Mouse (Mus musculus) ES-E14 (cell line): ENCODE measurements at regions not wholly inside any gene's neighbourhood (a gene's known extent, or its start where the extent isn't known, plus 50 kb on each side); places are given as distances from the start of the nearest gene placed in this dataset.

Experiments
- DNase-seq: peaks from one replicate; pipeline ENCODE4 v3.0.0-alpha.2; 2013; ENCODE audit warnings: low read depth, low spot score
- H3K27ac ChIP-seq: 2 replicates; pipeline ENCODE4 v1.5.1; 2012; ENCODE audit warnings: low read depth, mild to moderate bottlenecking, low read length, moderate library complexity, mixed read lengths; ENCODE audit not compliant: poor library complexity, insufficient read depth, severe bottlenecking
- H3K36me3 ChIP-seq: 2 replicates; pipeline ENCODE4 v1.6.1; 2012; ENCODE audit warnings: mild to moderate bottlenecking, low read length, moderate library complexity, mixed read lengths; ENCODE audit not compliant: control insufficient read depth, poor library complexity, insufficient read depth, severe bottlenecking
- H3K4me1 ChIP-seq, 2 experiments: fragments of 150-350 bp in 1 of 2; sonication (generic) in 1 of 2; 2 replicates each; pipeline ENCODE4 v1.6.1; 2012; ENCODE audit warnings: low read length in 2 of 2, mild to moderate bottlenecking in 1 of 2, mixed read lengths in 1 of 2; ENCODE audit not compliant: control insufficient read depth in 2 of 2, insufficient read depth in 2 of 2, poor library complexity in 1 of 2
- H3K4me3 ChIP-seq, 2 experiments: fragments of 150-350 bp in 1 of 2; sonication (generic) in 1 of 2; 2 replicates each; pipeline ENCODE4 v1.5.1; 2012; ENCODE audit warnings: low read length in 2 of 2, low read depth in 1 of 2, mild to moderate bottlenecking in 1 of 2, mixed read lengths in 1 of 2; ENCODE audit not compliant: insufficient read depth in 1 of 2, poor library complexity in 1 of 2, severe bottlenecking in 1 of 2
- H3K9ac ChIP-seq: 2 replicates; pipeline ENCODE4 v1.6.1; 2012; ENCODE audit warnings: low read depth, mild to moderate bottlenecking, low read length, mixed read lengths; ENCODE audit not compliant: poor library complexity, insufficient read depth, severe bottlenecking
- H3K9me3 ChIP-seq: fragments of 150-350 bp; sonication (generic); 2 replicates; pipeline ENCODE4 v1.6.1; 2012; ENCODE audit warnings: low read depth, mild to moderate bottlenecking, low read length; ENCODE audit not compliant: control insufficient read depth, insufficient read depth
- CHD2 ChIP-seq: IDR thresholded peaks from 2 replicates; pipeline ENCODE4 v1.6.1; 2014; ENCODE audit warnings: mild to moderate bottlenecking, low read depth, low read length, inconsistent platforms
- HCFC1 ChIP-seq: IDR thresholded peaks from 2 replicates; pipeline ENCODE4 v1.6.1; 2012; ENCODE audit warnings: low read length, inconsistent platforms, borderline replicate concordance; ENCODE audit not compliant: insufficient read depth
- MAFK ChIP-seq: IDR thresholded peaks from 2 replicates; pipeline ENCODE4 v1.6.1; 2014; ENCODE audit warnings: mild to moderate bottlenecking, low read depth, low read length, inconsistent platforms; ENCODE audit not compliant: insufficient read depth
- ZC3H11A ChIP-seq: IDR thresholded peaks from 2 replicates; pipeline ENCODE4 v1.6.1; 2012; ENCODE audit warnings: low read depth, mild to moderate bottlenecking, inconsistent platforms, low read length, borderline replicate concordance
- ZNF384 ChIP-seq: IDR thresholded peaks from 2 replicates; pipeline ENCODE4 v1.6.1; 2012; ENCODE audit warnings: low read depth, low read length, inconsistent platforms
- in situ Hi-C, 2 experiments: fragments of 600-800 bp; cut with MboI; formaldehyde crosslinking; loops; one replicate each; pipeline ENCODE4 v1.15.1; 2025; ENCODE audit warnings: low sequenced_read_pairs in 2 of 2, inconsistent platforms in 1 of 2; ENCODE audit not compliant: unreplicated experiment in 2 of 2

- H3K9ac ChIP-seq: no peak overlapping the region
- H3K9me3 ChIP-seq: no peaks in the 10 kb centered on the region
- in situ Hi-C loops: no loop called here
- no peaks in the 10 kb centered on the region for H3K4me1 ChIP-seq
- no peaks in the 10 kb centered on the region for H3K36me3 ChIP-seq
- no peak overlapping the region for H3K27ac ChIP-seq
- H3K4me3 ChIP-seq: no peak overlapping the region
- TF ChIP-seq CHD2: no peak
- no peak for TF ChIP-seq ZC3H11A
- TF ChIP-seq ZNF384: no peak
- no peak for TF ChIP-seq MAFK
- no peak for TF ChIP-seq HCFC1
- no peak for DNase-seq
These were observed 62.4 kb upstream of the Cnksr3 start for GRCm38 (mm10) chr10:7274422-7274821.

DNA sequence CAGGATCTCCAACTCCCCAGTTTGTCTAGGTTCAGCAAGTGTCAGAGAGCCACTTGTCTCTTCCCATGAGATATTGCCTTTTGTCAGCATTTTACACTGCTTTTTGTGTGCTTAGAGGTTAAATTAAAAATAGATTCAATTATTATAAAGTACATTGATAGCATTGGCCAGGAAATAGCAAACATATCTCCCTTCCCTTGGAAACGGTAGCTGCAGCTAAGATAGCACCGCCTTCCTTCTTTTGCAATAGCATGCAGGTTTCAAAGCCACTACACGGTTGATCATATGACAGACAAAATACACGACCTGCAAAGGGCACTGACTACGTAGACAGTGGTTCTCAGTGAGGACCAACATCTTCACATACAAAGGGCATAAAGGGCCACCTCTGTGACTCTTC lies 59.1 kb upstream of the Cnksr3 start:
- in situ Hi-C loops: no loop called here
- no peak for TF ChIP-seq ZC3H11A
- TF ChIP-seq MAFK: no peak
- TF ChIP-seq HCFC1: no peak
- TF ChIP-seq CHD2: no peak
- no peak for TF ChIP-seq ZNF384
- H3K9ac ChIP-seq: no peak overlapping the region
- no peak for DNase-seq
- H3K9me3 ChIP-seq: no peaks in the 10 kb centered on the region
- no peak overlapping the region for H3K4me3 ChIP-seq
- no peak overlapping the region for H3K27ac ChIP-seq
- H3K36me3 ChIP-seq: no peaks in the 10 kb centered on the region
- H3K4me1 ChIP-seq: no peaks in the 10 kb centered on the region

GRCm38 (mm10) chr10:7268386-7269033 lies 56.5 kb upstream of the Cnksr3 start:
- TF ChIP-seq ZC3H11A (no peak), CHD2 (no peak), MAFK (no peak), HCFC1 (no peak), ZNF384 (no peak)
- Histone ChIP-seq H3K36me3 (no peaks in the 10 kb centered on the region), H3K4me1 (no peaks in the 10 kb centered on the region), H3K4me3 (no peak overlapping the region), H3K27ac (no peak overlapping the region), H3K9me3 (no peaks in the 10 kb centered on the region), H3K9ac (no peak overlapping the region)
- DNase-seq: no peak
- in situ Hi-C loops: no loop called here

- no peaks in the 10 kb centered on the region for H3K4me1 ChIP-seq
- in situ Hi-C loops: no loop called here
- no peak overlapping the region for H3K4me3 ChIP-seq
- H3K27ac ChIP-seq: no peak overlapping the region
- no peak overlapping the region for H3K9ac ChIP-seq
- TF ChIP-seq MAFK (no peak), HCFC1 (no peak), ZNF384 (no peak), CHD2 (no peak), ZC3H11A (no peak)
- DNase-seq: no peak
- H3K9me3 ChIP-seq: no peaks in the 10 kb centered on the region
- H3K36me3 ChIP-seq: no peaks in the 10 kb centered on the region
These were observed 55.9 kb upstream of the Cnksr3 start for GRCm38 (mm10) chr10:7267903-7268302.
